Mouse (Mus musculus) embryonic fibroblast, embryonic 13.5 days (primary cell): ENCODE data around the gene Olig1.

Experiments
- CTCF ChIP-seq: IDR thresholded peaks from 2 replicates; pipeline ENCODE4 v1.5.1; 2011; ENCODE audit warnings: mild to moderate bottlenecking, control low read depth, low read length, moderate library complexity, borderline replicate concordance; ENCODE audit not compliant: insufficient read depth
- POLR2A ChIP-seq: IDR thresholded peaks from 2 replicates; pipeline ENCODE4 v1.6.1; 2011; ENCODE audit warnings: low read depth, mild to moderate bottlenecking, control low read depth, low read length, moderate library complexity

- TF ChIP-seq POLR2A (no peak), CTCF (no peak)
Measured at GRCm38 (mm10) chr16:91265972-91266371, 3.6 kb upstream of the Olig1 start.
